Mouse (Mus musculus): ENCODE data around the gene Olfr653. TPM values are rescaled to one million over a fixed set of nuclear protein-coding genes. Genes with fewer than 3 reads are reported as not detected.

Olfr653 gene
- not detected in 2 replicates for polyA plus RNA-seq (2015; fragmentation: Nextera tagmentation; extraction: Ambion mirVana)

GRCm38 (mm10) chr7:104577014-104577413 lies at the start of gene Olfr653:
Gene Olfr653, plus strand, starts transcription at chr7:104577314.

GRCm38 (mm10) chr7:104549833-104550232 lies 27.3 kb upstream of the Olfr653 start, which contains the start of gene Olfr651:
Gene Olfr651, plus strand, starts transcription at chr7:104550133.

GRCm38 (mm10) chr7:104560601-104561000 lies 16.5 kb upstream of the Olfr653 start, which contains the start of gene Olfr652:
Gene Olfr652, plus strand, starts transcription at chr7:104560901.

GRCm38 (mm10) chr7:104586725-104587124 lies 9.6 kb downstream of the Olfr653 start, which contains the start of gene Olfr654:
Gene Olfr654, plus strand, starts transcription at chr7:104587025.

GRCm38 (mm10) chr7:104601679-104602078 lies 24.6 kb downstream of the Olfr653 start, which contains the start of gene Olfr655:
Gene Olfr655, minus strand, starts transcription at chr7:104601779.

GRCm38 (mm10) chr7:104613655-104614054 lies 36.5 kb downstream of the Olfr653 start, which contains the start of gene Olfr656:
Gene Olfr656, plus strand, starts transcription at chr7:104613955.

GRCm38 (mm10) chr7:104624494-104624893 lies 47.4 kb downstream of the Olfr653 start, which contains the start of gene Olfr657:
Gene Olfr657, plus strand, starts transcription at chr7:104624794.

Other genes with a start within 250 kb of the Olfr653 start
- 0.11 and 0.29 TPM in 2 replicates for gene Trim34b, start 247.8 kb upstream of the Olfr653 start, polyA plus RNA-seq (2015; fragmentation: Nextera tagmentation; extraction: Ambion mirVana)
- gene Trim12c, start 224.0 kb upstream of the Olfr653 start, polyA plus RNA-seq (2015; fragmentation: Nextera tagmentation; extraction: Ambion mirVana): 2.0 and 2.2 TPM in 2 replicates
- gene Trim30b, start 207.4 kb upstream of the Olfr653 start, polyA plus RNA-seq (2015; fragmentation: Nextera tagmentation; extraction: Ambion mirVana): 0.14 and 0.67 TPM in 2 replicates
- 0.33 and 0.45 TPM in 2 replicates for gene Trim30c, start 176.5 kb upstream of the Olfr653 start, polyA plus RNA-seq (2015; fragmentation: Nextera tagmentation; extraction: Ambion mirVana)
- 2.1 and 3.0 TPM in 2 replicates for gene Trim30a, start 112.1 kb upstream of the Olfr653 start, polyA plus RNA-seq (2015; fragmentation: Nextera tagmentation; extraction: Ambion mirVana)
- gene Trim30d, start 69.5 kb upstream of the Olfr653 start, polyA plus RNA-seq (2015; fragmentation: Nextera tagmentation; extraction: Ambion mirVana): 2.0 and 2.2 TPM in 2 replicates
- not detected in 2 replicates for gene Olfr651, start 27.2 kb upstream of the Olfr653 start, polyA plus RNA-seq (2015; fragmentation: Nextera tagmentation; extraction: Ambion mirVana)
- not detected in 2 replicates for gene Olfr652, start 16.4 kb upstream of the Olfr653 start, polyA plus RNA-seq (2015; fragmentation: Nextera tagmentation; extraction: Ambion mirVana)
- gene Olfr654, start 9.7 kb downstream of the Olfr653 start, polyA plus RNA-seq (2015; fragmentation: Nextera tagmentation; extraction: Ambion mirVana): not detected in 2 replicates
- not detected in 2 replicates for gene Olfr655, start 24.5 kb downstream of the Olfr653 start, polyA plus RNA-seq (2015; fragmentation: Nextera tagmentation; extraction: Ambion mirVana)
- gene Olfr656, start 36.6 kb downstream of the Olfr653 start, polyA plus RNA-seq (2015; fragmentation: Nextera tagmentation; extraction: Ambion mirVana): not detected in 2 replicates
- not detected in 2 replicates for gene Olfr657, start 47.5 kb downstream of the Olfr653 start, polyA plus RNA-seq (2015; fragmentation: Nextera tagmentation; extraction: Ambion mirVana)
- gene Olfr658, start 70.0 kb downstream of the Olfr653 start, polyA plus RNA-seq (2015; fragmentation: Nextera tagmentation; extraction: Ambion mirVana): not detected in 2 replicates
- gene Olfr659, start 89.4 kb downstream of the Olfr653 start, polyA plus RNA-seq (2015; fragmentation: Nextera tagmentation; extraction: Ambion mirVana): not detected in 2 replicates
- not detected in 2 replicates for gene Olfr661, start 109.2 kb downstream of the Olfr653 start, polyA plus RNA-seq (2015; fragmentation: Nextera tagmentation; extraction: Ambion mirVana)
- gene Usp17le, start 200.2 kb downstream of the Olfr653 start, polyA plus RNA-seq (2015; fragmentation: Nextera tagmentation; extraction: Ambion mirVana): not detected in 2 replicates

Data from urinary bladder, postnatal 0 days (tissue).